Mouse (Mus musculus): Measurements from ENCODE around the gene U2surp. TPM values are rescaled to one million over a fixed set of nuclear protein-coding genes. Genes with fewer than 3 reads are reported as not detected.
A peak's percentile ranks its signal among the peaks of the same experiment; 100 is the strongest.

Gene U2surp
- total and polyA plus RNA-seq, 2 experiments from 2014 or later: 37.8 to 138 TPM

DNA sequence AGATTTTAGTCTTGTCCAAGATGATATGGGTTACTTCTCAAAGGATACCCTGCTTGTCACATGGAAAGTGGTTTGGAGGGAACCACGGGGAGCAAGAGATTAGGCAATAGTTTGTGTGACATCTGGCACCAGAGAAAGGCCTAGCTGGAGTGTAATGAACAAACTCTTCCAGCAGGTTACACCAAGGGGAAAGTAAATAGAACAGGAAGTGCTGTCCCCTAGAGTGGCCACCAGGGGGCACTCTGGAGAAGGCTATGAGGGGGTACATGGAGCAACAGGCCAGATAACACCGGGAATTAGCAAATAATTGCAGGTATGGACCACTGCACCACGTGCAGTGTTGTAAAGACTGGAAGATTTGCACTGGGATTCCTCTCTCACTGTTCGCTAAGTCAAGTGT lies 28.7 kb upstream of the U2surp start:
- Histone ChIP-seq H3K9ac (replicated peaks; ENCODE audit: low read length, poor library complexity, severe bottlenecking) (no peak overlapping the region), H3K9me3 (ENCODE audit: low read length) (no peaks in the 10 kb centered on the region), H3K4me1 (ENCODE audit: insufficient read depth, low read length) (no peaks in the 10 kb centered on the region), H3K4me2 (ENCODE audit: low read depth, low read length, poor library complexity, severe bottlenecking) (no peak overlapping the region), H3K4me3 (ENCODE audit: low read depth, low read length) (no peak overlapping the region), H3K36me3 (ENCODE audit: insufficient read depth, low read length) (no peaks in the 10 kb centered on the region), H3K27ac (ENCODE audit: low read depth, low read length) (no peak overlapping the region), H3K27me3 (ENCODE audit: insufficient read depth, low read length) (no peaks in the 10 kb centered on the region)
- DNase-seq (ENCODE audit: low spot score) (no peak), ATAC-seq (ENCODE audit: low FRiP score) (no peak)
- peak; percentile 66 for TF ChIP-seq CTCF (IDR thresholded peaks at IDR 0.05)
- 68% methylated on average over 4 of the region's 4 CpGs for WGBS

DNA sequence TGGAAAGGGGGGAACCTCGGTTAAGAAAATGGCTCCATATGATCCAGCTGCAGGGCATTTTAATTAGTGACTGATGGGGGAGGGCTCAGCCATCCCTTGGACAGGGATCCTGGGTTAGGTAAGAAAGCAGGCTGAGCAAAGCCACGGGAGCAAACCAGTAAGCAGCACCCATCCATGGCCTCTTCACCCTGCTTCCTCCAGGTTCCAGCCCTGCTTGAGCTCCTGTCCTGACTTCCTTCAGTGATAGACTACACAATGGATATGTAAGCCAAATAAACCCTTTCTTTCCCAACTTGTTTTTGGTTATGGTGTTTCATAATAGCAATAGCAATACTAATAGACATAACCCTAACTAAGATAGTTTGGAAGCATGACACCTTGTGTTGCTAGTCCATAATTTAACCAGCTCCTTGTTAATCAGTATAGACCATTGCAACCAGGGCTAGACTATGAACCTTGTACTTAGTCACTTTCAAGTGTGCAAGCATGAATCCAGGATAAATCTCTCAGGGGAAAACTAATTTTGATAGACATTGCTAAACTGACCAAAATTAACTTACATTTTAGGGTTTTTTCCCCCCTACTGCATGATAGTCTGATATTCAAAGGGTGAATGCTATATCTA lies 27.5 kb upstream of the U2surp start:
- Histone ChIP-seq H3K27me3 (ENCODE audit: insufficient read depth, low read length) (no peaks in the 10 kb centered on the region), H3K4me3 (ENCODE audit: low read depth, low read length) (no peak overlapping the region), H3K9ac (replicated peaks; ENCODE audit: low read length, poor library complexity, severe bottlenecking) (no peak overlapping the region), H3K36me3 (ENCODE audit: insufficient read depth, low read length) (no peaks in the 10 kb centered on the region), H3K27ac (ENCODE audit: low read depth, low read length) (no peak overlapping the region), H3K4me2 (ENCODE audit: low read depth, low read length, poor library complexity, severe bottlenecking) (no peak overlapping the region), H3K4me1 (ENCODE audit: insufficient read depth, low read length) (no peaks in the 10 kb centered on the region), H3K9me3 (ENCODE audit: low read length) (no peaks in the 10 kb centered on the region)
- DNase-seq (ENCODE audit: low spot score) (no peak), ATAC-seq (ENCODE audit: low FRiP score) (no peak)
- TF ChIP-seq CTCF (IDR thresholded peaks at IDR 0.05): no peak
- WGBS: 79% methylated on average over 2 of the region's 2 CpGs

DNA sequence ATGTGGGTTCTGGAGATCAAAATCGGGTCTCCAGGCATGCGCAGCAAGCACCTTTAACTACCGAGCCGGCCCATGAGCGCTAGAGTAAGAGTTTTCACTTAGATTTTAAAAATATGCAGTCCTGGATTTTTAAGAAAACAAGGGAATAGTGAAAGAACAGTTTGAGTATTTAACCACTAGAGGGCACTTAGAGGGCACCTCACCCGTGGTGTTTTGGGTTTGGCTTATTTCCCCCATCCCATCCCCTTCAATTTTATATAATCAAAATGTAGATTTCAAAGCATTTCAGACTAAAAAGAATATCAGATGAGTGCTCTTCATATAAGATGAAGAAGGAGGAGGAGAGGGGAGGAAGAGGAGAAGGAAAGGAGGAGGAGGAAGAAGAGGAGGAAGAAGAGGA lies 22.0 kb upstream of the U2surp start:
- H3K36me3 ChIP-seq (ENCODE audit: insufficient read depth, low read length): no peaks in the 10 kb centered on the region
- 47% methylated on average over 6 of the region's 6 CpGs for WGBS
- DNase-seq (ENCODE audit: low spot score) (no peak), ATAC-seq (ENCODE audit: low FRiP score) (no peak)
- peak; percentile 68 for TF ChIP-seq CTCF (IDR thresholded peaks at IDR 0.05)
- no peak overlapping the region for H3K4me3 ChIP-seq (ENCODE audit: low read depth, low read length)
- no peaks in the 10 kb centered on the region for H3K4me1 ChIP-seq (ENCODE audit: insufficient read depth, low read length)
- H3K4me2 ChIP-seq (ENCODE audit: low read depth, low read length, poor library complexity, severe bottlenecking): no peak overlapping the region
- H3K27me3 ChIP-seq (ENCODE audit: insufficient read depth, low read length): no peaks in the 10 kb centered on the region
- H3K9ac ChIP-seq (replicated peaks; ENCODE audit: low read length, poor library complexity, severe bottlenecking): no peak overlapping the region
- H3K27ac ChIP-seq (ENCODE audit: low read depth, low read length): no peak overlapping the region
- no peaks in the 10 kb centered on the region for H3K9me3 ChIP-seq (ENCODE audit: low read length)

GRCm38 (mm10) chr9:95531144-95531543 lies 19.3 kb upstream of the U2surp start:
- ATAC-seq (ENCODE audit: low FRiP score) (no peak), DNase-seq (ENCODE audit: low spot score) (no peak)
- Histone ChIP-seq H3K27ac (ENCODE audit: low read depth, low read length) (no peak overlapping the region), H3K4me2 (ENCODE audit: low read depth, low read length, poor library complexity, severe bottlenecking) (no peak overlapping the region), H3K9ac (replicated peaks; ENCODE audit: low read length, poor library complexity, severe bottlenecking) (no peak overlapping the region), H3K36me3 (ENCODE audit: insufficient read depth, low read length) (no peaks in the 10 kb centered on the region), H3K4me3 (ENCODE audit: low read depth, low read length) (no peak overlapping the region), H3K9me3 (ENCODE audit: low read length) (no peaks in the 10 kb centered on the region), H3K4me1 (ENCODE audit: insufficient read depth, low read length) (no peaks in the 10 kb centered on the region), H3K27me3 (ENCODE audit: insufficient read depth, low read length) (no peaks in the 10 kb centered on the region)
- 35% methylated on average over 3 of the region's 3 CpGs for WGBS
- no peak for TF ChIP-seq CTCF (IDR thresholded peaks at IDR 0.05)

DNA sequence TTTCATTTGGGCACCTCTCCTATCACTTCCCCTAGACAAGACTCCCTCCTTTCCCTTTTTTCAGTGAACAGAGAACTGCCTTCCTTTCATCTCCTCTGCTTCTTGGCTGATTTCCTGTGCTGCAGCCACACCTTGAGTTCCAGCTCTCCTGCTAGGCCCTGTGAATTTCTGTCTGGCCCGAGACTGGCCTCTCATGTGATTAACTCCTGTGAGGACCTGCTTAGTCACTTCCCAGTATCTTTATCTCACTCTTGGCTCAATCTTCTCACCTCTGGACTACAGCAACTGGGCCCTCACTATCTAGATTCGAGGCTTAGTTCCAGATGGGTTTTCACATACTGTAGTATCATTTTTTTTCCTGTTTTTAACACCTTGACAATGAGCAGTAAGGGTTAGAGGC lies 15.9 kb upstream of the U2surp start:
- 63% methylated on average over 2 of the region's 2 CpGs for WGBS
- Histone ChIP-seq H3K27me3 (ENCODE audit: insufficient read depth, low read length) (no peaks in the 10 kb centered on the region), H3K4me2 (ENCODE audit: low read depth, low read length, poor library complexity, severe bottlenecking) (no peak overlapping the region), H3K9ac (replicated peaks; ENCODE audit: low read length, poor library complexity, severe bottlenecking) (no peak overlapping the region), H3K4me1 (ENCODE audit: insufficient read depth, low read length) (no peaks in the 10 kb centered on the region), H3K36me3 (ENCODE audit: insufficient read depth, low read length) (no peaks in the 10 kb centered on the region), H3K4me3 (ENCODE audit: low read depth, low read length) (no peak overlapping the region), H3K9me3 (ENCODE audit: low read length) (no peaks in the 10 kb centered on the region), H3K27ac (ENCODE audit: low read depth, low read length) (no peak overlapping the region)
- no peak for TF ChIP-seq CTCF (IDR thresholded peaks at IDR 0.05)
- ATAC-seq (ENCODE audit: low FRiP score): no peak
- no peak for DNase-seq (ENCODE audit: low spot score)

- WGBS: 18% methylated on average over 2 of the region's 2 CpGs
- Histone ChIP-seq H3K4me2 (ENCODE audit: low read depth, low read length, poor library complexity, severe bottlenecking) (no peak overlapping the region), H3K9me3 (ENCODE audit: low read length) (no peaks in the 10 kb centered on the region), H3K27me3 (ENCODE audit: insufficient read depth, low read length) (no peaks in the 10 kb centered on the region), H3K9ac (replicated peaks; ENCODE audit: low read length, poor library complexity, severe bottlenecking) (no peak overlapping the region), H3K4me1 (ENCODE audit: insufficient read depth, low read length) (no peaks in the 10 kb centered on the region), H3K36me3 (ENCODE audit: insufficient read depth, low read length) (no peaks in the 10 kb centered on the region), H3K4me3 (ENCODE audit: low read depth, low read length) (no peak overlapping the region), H3K27ac (ENCODE audit: low read depth, low read length) (no peak overlapping the region)
- TF ChIP-seq CTCF (IDR thresholded peaks at IDR 0.05): peak; percentile 78
- ATAC-seq (ENCODE audit: low FRiP score) (peak; percentile 65; the same call in 1 of the 2 replicates), DNase-seq (ENCODE audit: low spot score) (peak; percentile 74)
These were observed 14.2 kb upstream of the U2surp start for GRCm38 (mm10) chr9:95525961-95526360.

Data from midbrain, postnatal 0 days (tissue).